Mouse (Mus musculus): Measurements from ENCODE around the gene Zdhhc23.

DNA sequence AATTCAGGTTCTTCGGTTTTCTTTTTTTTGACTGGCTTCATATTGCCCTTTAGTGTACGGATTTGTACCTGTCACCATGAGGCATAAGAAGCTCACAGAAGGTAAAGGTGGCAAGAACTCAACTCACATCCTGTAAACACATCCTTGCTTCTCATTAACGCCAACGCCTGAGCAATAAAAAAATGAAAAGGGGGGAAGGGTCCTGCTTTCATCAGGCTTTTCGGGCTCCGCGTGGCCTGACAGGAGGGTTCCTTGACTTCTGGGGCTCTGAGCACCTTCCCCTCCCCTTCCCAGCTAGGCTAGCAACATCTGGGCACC lies 622 bp downstream of the Zdhhc23 start:
- TF ChIP-seq CTCF (IDR thresholded peaks at IDR 0.05; ENCODE audit: extremely low read depth, insufficient read depth, insufficient read length, insufficient replicate concordance) (no peak), POLR2A (IDR thresholded peaks at IDR 0.05; ENCODE audit: low read depth, low read length) (no peak)
